Mouse (Mus musculus) kidney, postnatal 4 days (tissue): ENCODE data around the gene Zbtb46.

Experiments used
- DNase-seq, 2 experiments: peaks; one replicate each; pipeline ENCODE4 v3.0.0; 2021; ENCODE audit warnings: mixed read lengths in 2 of 2

Zbtb46 gene

GRCm38 (mm10) chr2:181356780-181357179 is 102.4 kb downstream of the Zbtb46 start:
- no peak for DNase-seq

DNA sequence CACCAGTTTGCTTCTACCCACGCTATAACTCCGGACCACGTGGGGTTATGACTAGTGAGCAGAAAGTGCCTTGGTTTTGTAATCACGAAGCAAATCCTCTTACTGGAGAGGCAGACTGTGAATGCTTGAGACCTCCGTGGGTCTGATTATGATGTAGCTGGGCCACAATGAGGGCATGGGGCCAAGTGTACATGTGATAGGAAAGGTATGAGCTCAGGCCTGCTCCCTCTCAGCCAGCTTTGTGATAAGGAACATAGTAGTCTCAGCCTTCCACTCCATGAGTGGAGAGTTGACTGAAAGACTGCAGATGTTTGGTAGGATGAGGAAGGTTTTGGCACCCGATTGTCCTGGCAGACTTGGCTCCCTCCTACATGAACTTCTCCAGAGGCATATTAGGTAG is 116.5 kb downstream of the Zbtb46 start:
- DNase-seq, result no peak

DNA sequence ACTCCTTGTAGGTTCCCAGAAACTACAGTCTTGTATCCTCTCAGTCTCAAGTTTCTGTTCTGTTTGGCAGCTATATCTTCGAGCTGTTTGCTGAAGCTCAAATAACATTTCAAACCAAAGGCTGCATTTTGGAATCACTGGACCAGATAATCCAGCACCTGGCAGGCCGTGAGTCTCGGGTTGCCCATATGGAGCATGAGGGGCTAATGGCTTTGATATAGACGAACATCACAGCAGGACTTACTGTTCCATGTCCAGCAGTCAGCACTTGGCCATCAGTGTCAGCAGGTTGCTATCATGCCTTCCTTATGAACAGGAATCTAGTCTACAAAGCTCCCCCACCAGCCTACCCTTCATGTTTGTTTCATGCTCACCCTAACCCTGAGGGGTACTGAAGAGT is 118.8 kb downstream of the Zbtb46 start:
- DNase-seq, result no peak
